Mouse (Mus musculus) monocyte, adult 5-6 weeks (primary cell): ENCODE measurements around the gene Arl4c. TPM values are rescaled to one million over a fixed set of nuclear protein-coding genes. Genes with fewer than 3 reads are reported as not detected.
"Not testable (repeated sequence)": the region's sequence is repeated elsewhere in the genome, so short reads cannot be mapped to it uniquely, and the experiment has no call there.

Experiments
- ATAC-seq: fragments of 153-309, 156-312 bp; replicated peaks from 2 replicates; pipeline ENCODE4 v1.8.0; 2017; ENCODE audit warnings: mild to moderate bottlenecking; ENCODE audit not compliant: low TSS enrichment, insufficient number of reproducible peaks, severe bottlenecking, poor library complexity, low FRiP score
- total RNA-seq: library from RNA; stranded (forward); fragments of 200-1000, 200-491, 200-594 nt; gene quantifications from 3 replicates; pipeline ENCODE4 v1.2.3, GENCODE M21; 2017

Gene Arl4c
- total RNA-seq, 1 experiment from 2014 or later = 176 TPM

- ATAC-seq = 0 out of 2 replicates have a peak, but pooled peaks have one; percentile 27
Observed at GRCm38 (mm10) chr1:88639432-88640281, 62.4 kb downstream of the Arl4c start.

GRCm38 (mm10) chr1:88638622-88639021 is 63.4 kb downstream of the Arl4c start:
- ATAC-seq = no peak

- ATAC-seq = not testable (repeated sequence)
Observed at GRCm38 (mm10) chr1:88636579-88637161, 65.4 kb downstream of the Arl4c start.

GRCm38 (mm10) chr1:88635659-88636058 is 66.4 kb downstream of the Arl4c start:
- ATAC-seq = no peak

GRCm38 (mm10) chr1:88632851-88633250 is 69.2 kb downstream of the Arl4c start:
- ATAC-seq = no peak

GRCm38 (mm10) chr1:88629966-88630488 is 72.0 kb downstream of the Arl4c start:
- no peak for ATAC-seq

GRCm38 (mm10) chr1:88625190-88625589 is 76.8 kb downstream of the Arl4c start:
- no peak for ATAC-seq

- ATAC-seq = no peak
Observed at GRCm38 (mm10) chr1:88624376-88624775, 77.6 kb downstream of the Arl4c start.

- ATAC-seq = no peak
Observed at GRCm38 (mm10) chr1:88623541-88624115, 78.4 kb downstream of the Arl4c start.

Other genes with a start within 250 kb of the Arl4c start
- not detected in 3 replicates for gene Glrp1, start 192.2 kb downstream of the Arl4c start, total RNA-seq